8 mouse cellular contexts compared by ENCODE assay signal in genomic region chr3:53042240-53042567, GRCm38 (mm10). TPM values are rescaled to one million over a fixed set of nuclear protein-coding genes. Genes with fewer than 3 reads are reported as not detected.
A peak's percentile ranks its signal among the peaks of the same experiment; 100 is the strongest.
DNase-seq lines count a peak whose midpoint lies in the region; ATAC-seq and TF ChIP-seq lines count a peak whose summit lies in the region.

No protein-coding gene starts in this region.

- H3K27me3 ChIP-seq in embryonic facial prominence, embryonic 14.5 days (replicated peaks; ENCODE audit: control insufficient read depth, insufficient read depth, low read length) = no peaks in the 10 kb centered on the region
- H3K27me3 ChIP-seq in intestine, embryonic 15.5 days (replicated peaks) = peaks cover 8% of the 10 kb centered on the region; the same call in 1 of the 2 replicates
- 0 out of 2 replicates have a peak, but pooled peaks cover 9% of the 10 kb centered on the region for H3K27me3 ChIP-seq in neural tube, embryonic 12.5 days (replicated peaks)

- peak overlapping the region; percentile 80 for H3K4me3 ChIP-seq in layer of hippocampus, adult 2 months
- H3K4me3 ChIP-seq in embryonic facial prominence, embryonic 14.5 days (ENCODE audit: low read depth, low read length) = peak overlapping the region; percentile 77
- peak overlapping the region; percentile 66 for H3K4me3 ChIP-seq in intestine, embryonic 15.5 days (replicated peaks)
- H3K4me3 ChIP-seq in neural tube, embryonic 12.5 days = peak overlapping the region; percentile 56

- ATAC-seq in embryonic facial prominence, embryonic 14.5 days (ENCODE audit: low read depth) = no peak
- ATAC-seq in intestine, embryonic 15.5 days = no peak
- ATAC-seq in neural tube, embryonic 12.5 days (ENCODE audit: low FRiP score, low read depth) = no peak
- no peak for ATAC-seq in megakaryocyte progenitor cell, adult 5-6 weeks (replicated peaks; ENCODE audit: poor library complexity)

- peaks cover 35% of the 10 kb centered on the region for H3K4me1 ChIP-seq in embryonic facial prominence, embryonic 14.5 days (ENCODE audit: control insufficient read depth, insufficient read depth, low read length)
- peaks cover 16% of the 10 kb centered on the region; the same call in 1 of the 2 replicates for H3K4me1 ChIP-seq in intestine, embryonic 15.5 days (replicated peaks)
- peaks cover 39% of the 10 kb centered on the region for H3K4me1 ChIP-seq in neural tube, embryonic 12.5 days

- no peaks in the 10 kb centered on the region for H3K9me3 ChIP-seq in embryonic facial prominence, embryonic 14.5 days (ENCODE audit: control insufficient read depth, low read length)
- no peaks in the 10 kb centered on the region for H3K9me3 ChIP-seq in intestine, embryonic 15.5 days
- H3K9me3 ChIP-seq in neural tube, embryonic 12.5 days = no peaks in the 10 kb centered on the region

- no peak for DNase-seq in layer of hippocampus, adult 2 months (ENCODE audit: low spot score in 2 of 2)
- no peak for DNase-seq in layer of hippocampus, postnatal 36 days
- DNase-seq in embryonic facial prominence, embryonic 14.5 days (ENCODE audit: low spot score) = no peak
- DNase-seq in MN1 (ENCODE audit: low spot score) = no peak
- DNase-seq in adrenal gland, postnatal 36 days = no peak

- H3K9ac ChIP-seq in embryonic facial prominence, embryonic 14.5 days (ENCODE audit: low read depth, low read length) = peak overlapping the region; percentile 78
- peak overlapping the region; percentile 70 for H3K9ac ChIP-seq in intestine, embryonic 15.5 days
- H3K9ac ChIP-seq in neural tube, embryonic 12.5 days = peak overlapping the region; percentile 61; the same call in 1 of the 2 replicates

- TF ChIP-seq CTCF in layer of hippocampus, adult 2 months (conservative IDR thresholded peaks at IDR 0.05) = no peak

- peaks cover 6% of the 10 kb centered on the region; the same call in 1 of the 2 replicates for H3K36me3 ChIP-seq in embryonic facial prominence, embryonic 14.5 days (ENCODE audit: control insufficient read depth, insufficient read depth, low read length)
- H3K36me3 ChIP-seq in intestine, embryonic 15.5 days = no peaks in the 10 kb centered on the region
- no peaks in the 10 kb centered on the region for H3K36me3 ChIP-seq in neural tube, embryonic 12.5 days

- WGBS in embryonic facial prominence, embryonic 14.5 days = 22% methylated on average over 9 of the region's 9 CpGs
- 21% methylated on average over 9 of the region's 9 CpGs for WGBS in intestine, embryonic 15.5 days
- 20% methylated on average over 9 of the region's 9 CpGs for WGBS in neural tube, embryonic 12.5 days

- H3K4me2 ChIP-seq in embryonic facial prominence, embryonic 14.5 days (ENCODE audit: low read depth, low read length) = peak overlapping the region; percentile 85
- peak overlapping the region; percentile 92 for H3K4me2 ChIP-seq in intestine, embryonic 15.5 days (replicated peaks)
- H3K4me2 ChIP-seq in neural tube, embryonic 12.5 days (replicated peaks) = peak overlapping the region; percentile 89

- peak overlapping the region; percentile 20; the same call in 1 of the 2 replicates for H3K27ac ChIP-seq in layer of hippocampus, adult 2 months
- no peak overlapping the region for H3K27ac ChIP-seq in embryonic facial prominence, embryonic 14.5 days (replicated peaks; ENCODE audit: low read depth, low read length)
- no peak overlapping the region for H3K27ac ChIP-seq in intestine, embryonic 15.5 days
- no peak overlapping the region for H3K27ac ChIP-seq in neural tube, embryonic 12.5 days

RNA-seq across cellular contexts. Expression of gene Lhfp, which starts 0.9 kb away (rescaled TPM):
- 10 to 100 TPM; 19.1 to 20.4 TPM for total RNA-seq in layer of hippocampus, adult 2 months (2021)
- 10 to 100 TPM; 18.1 to 19.9 TPM for total RNA-seq in layer of hippocampus, postnatal 36 days (2021)
- 73.9 and 74.8 TPM in 2 replicates for polyA plus RNA-seq in embryonic facial prominence, embryonic 14.5 days (2014; fragmentation: Nextera tagmentation; extraction: Ambion mirVana)
- 41.0 and 42.8 TPM in 2 replicates for polyA plus RNA-seq in intestine, embryonic 15.5 days (2015; fragmentation: Nextera tagmentation; extraction: Ambion mirVana)
- 50.7 and 63.6 TPM in 2 replicates for polyA plus RNA-seq in neural tube, embryonic 12.5 days (2016; fragmentation: Nextera tagmentation; extraction: Ambion mirVana)
- 10 to 100 TPM; 24.2 to 38.2 TPM for total RNA-seq in adrenal gland, postnatal 36 days (2021)
- total RNA-seq in megakaryocyte progenitor cell, adult 5-6 weeks (2015) = 0.47 TPM in 1 of 2 replicates, not detected in the other
- total RNA-seq in megakaryocyte progenitor cell, adult 5-6 weeks (2017) = not detected in 2 replicates

RNA-seq across cellular contexts. Expression of gene Cog6, which starts 25.2 kb away (rescaled TPM):
- 10 to 100 TPM; 37.7 to 42.4 TPM for total RNA-seq in layer of hippocampus, adult 2 months (2021)
- 10 to 100 TPM; 41.3 to 44.7 TPM for total RNA-seq in layer of hippocampus, postnatal 36 days (2021)
- 52.8 and 58.6 TPM in 2 replicates for polyA plus RNA-seq in embryonic facial prominence, embryonic 14.5 days (2014; fragmentation: Nextera tagmentation; extraction: Ambion mirVana)
- 35.7 and 38.6 TPM in 2 replicates for polyA plus RNA-seq in intestine, embryonic 15.5 days (2015; fragmentation: Nextera tagmentation; extraction: Ambion mirVana)
- polyA plus RNA-seq in neural tube, embryonic 12.5 days (2016; fragmentation: Nextera tagmentation; extraction: Ambion mirVana) = 48.4 and 55.3 TPM in 2 replicates
- total RNA-seq in adrenal gland, postnatal 36 days (2021) = 10 to 100 TPM; 36.2 to 36.7 TPM
- total RNA-seq in megakaryocyte progenitor cell, adult 5-6 weeks (2015) = 19.4 and 22.2 TPM in 2 replicates
- total RNA-seq in megakaryocyte progenitor cell, adult 5-6 weeks (2017) = 23.6 and 28.9 TPM in 2 replicates

Comparison
In these comparisons a context has a peak if more than half of its experiments do, and no peak if none do; other contexts are left out.
1. RNA of gene Lhfp, which starts 0.9 kb away (total RNA-seq): 24.2 to 38.2 TPM in adrenal gland, postnatal 36 days, 19.1 to 20.4 TPM in layer of hippocampus, adult 2 months and 18.1 to 19.9 TPM in layer of hippocampus, postnatal 36 days; 0.47 TPM in megakaryocyte progenitor cell, adult 5-6 weeks; every median in the first group is over 10 times any median in the second.
2. Peak in every context shown above with its lines, with median percentiles within 50 percentile points of each other: H3K4me3 ChIP-seq, H3K4me2 ChIP-seq and H3K9ac ChIP-seq.